21 mouse cellular contexts compared by ENCODE assay signal in genomic region chr4:104644862-104645261, GRCm38 (mm10).
A peak's percentile ranks its signal among the peaks of the same experiment; 100 is the strongest.
DNase-seq lines count a peak whose midpoint lies in the region; ATAC-seq and TF ChIP-seq lines count a peak whose summit lies in the region.
"Had no signal": no experiment of that assay in that cellular context is flagged by ENCODE, and none has a peak within 500 bp of the region (broad histone marks: within the 10 kb centered on the region; RNA-seq: fewer than 3 reads in every experiment).

No protein-coding gene starts in this region.

- no peak for DNase-seq in forebrain, embryonic 11.5 days (ENCODE audit: low spot score)
- peak; percentile 28 for DNase-seq in midbrain, embryonic 14.5 days
- DNase-seq in midbrain, postnatal 0 days (ENCODE audit: low spot score) = no peak
- peak; percentile 65 for DNase-seq in brain, embryonic 14.5 days (ENCODE audit: low read depth)
- DNase-seq in forebrain, postnatal 0 days = peak; percentile 17
- no peak for DNase-seq in adrenal gland, adult 2 months
- DNase-seq: adrenal gland, postnatal 10 days; B cell, adult 2 months; cerebellum, adult 11-12 months; cerebellum, adult 9-10 months; gastrocnemius, postnatal 36 days; heart, adult 2 months; heart, postnatal 14 days had no signal

- H3K4me1 ChIP-seq in forebrain, embryonic 11.5 days (replicated peaks; ENCODE audit: control insufficient read depth, insufficient read depth, low read length) = no peaks in the 10 kb centered on the region; the same call in 1 of the 2 replicates
- H3K4me1 ChIP-seq in forebrain, embryonic 12.5 days = peaks cover 22% of the 10 kb centered on the region
- H3K4me1 ChIP-seq in midbrain, embryonic 14.5 days (ENCODE audit: control insufficient read depth, insufficient read depth, low read length) = peaks cover 12% of the 10 kb centered on the region
- H3K4me1 ChIP-seq in midbrain, postnatal 0 days (ENCODE audit: insufficient read depth, low read length) = peaks cover 4% of the 10 kb centered on the region; the same call in 1 of the 2 replicates
- H3K4me1 ChIP-seq in forebrain, postnatal 0 days (ENCODE audit: insufficient read depth) = peaks cover 12% of the 10 kb centered on the region; the same call in 1 of the 2 replicates
- H3K4me1 ChIP-seq: embryonic facial prominence, embryonic 12.5 days; heart, embryonic 15.5 days; intestine, embryonic 15.5 days had no signal

- ATAC-seq in forebrain, embryonic 11.5 days (replicated peaks; ENCODE audit: low FRiP score) = peak; percentile 34; the same call in 1 of the 2 replicates
- ATAC-seq in forebrain, embryonic 12.5 days (ENCODE audit: low FRiP score) = no peak; the same call in 1 of the 2 replicates
- ATAC-seq in midbrain, embryonic 14.5 days (ENCODE audit: low FRiP score, low TSS enrichment) = no peak
- ATAC-seq in midbrain, postnatal 0 days (ENCODE audit: low FRiP score) = no peak
- ATAC-seq in forebrain, postnatal 0 days = peak; percentile 14; the same call in 1 of the 2 replicates
- ATAC-seq: CD4-positive, CD25-positive, alpha-beta regulatory T cell, adult 4 months; intestine, embryonic 15.5 days had no signal

- no peaks in the 10 kb centered on the region for H3K27me3 ChIP-seq in forebrain, embryonic 11.5 days (ENCODE audit: control insufficient read depth, insufficient read depth, low read length)
- H3K27me3 ChIP-seq in forebrain, embryonic 12.5 days = no peaks in the 10 kb centered on the region
- no peaks in the 10 kb centered on the region for H3K27me3 ChIP-seq in midbrain, embryonic 14.5 days (ENCODE audit: control insufficient read depth, insufficient read depth, low read length)
- no peaks in the 10 kb centered on the region for H3K27me3 ChIP-seq in midbrain, postnatal 0 days (ENCODE audit: insufficient read depth, low read length)
- no peaks in the 10 kb centered on the region for H3K27me3 ChIP-seq in forebrain, postnatal 0 days (ENCODE audit: insufficient read depth, low read length)
- H3K27me3 ChIP-seq: embryonic facial prominence, embryonic 12.5 days; heart, embryonic 15.5 days; hindbrain, embryonic 13.5 days; intestine, embryonic 15.5 days had no signal

- TF ChIP-seq CTCF in midbrain, postnatal 0 days (IDR thresholded peaks at IDR 0.05) = no peak
- no peak for TF ChIP-seq CTCF in brain, embryonic 14.5 days (IDR thresholded peaks at IDR 0.05; ENCODE audit: borderline replicate concordance, extremely low read depth, insufficient read depth, insufficient read length)
- no peak for TF ChIP-seq CTCF in forebrain, postnatal 0 days (IDR thresholded peaks at IDR 0.05; ENCODE audit: low read depth)

- H3K36me3 ChIP-seq in forebrain, embryonic 11.5 days (ENCODE audit: control insufficient read depth, insufficient read depth, low read length) = no peaks in the 10 kb centered on the region
- H3K36me3 ChIP-seq in forebrain, embryonic 12.5 days (replicated peaks) = no peaks in the 10 kb centered on the region
- H3K36me3 ChIP-seq in midbrain, embryonic 14.5 days (ENCODE audit: control insufficient read depth, insufficient read depth, low read length) = no peaks in the 10 kb centered on the region
- no peaks in the 10 kb centered on the region for H3K36me3 ChIP-seq in midbrain, postnatal 0 days (ENCODE audit: insufficient read depth, low read length)
- H3K36me3 ChIP-seq in forebrain, postnatal 0 days (ENCODE audit: insufficient read depth) = no peaks in the 10 kb centered on the region
- H3K36me3 ChIP-seq: embryonic facial prominence, embryonic 12.5 days; G1E; heart, embryonic 15.5 days; hindbrain, embryonic 13.5 days; intestine, embryonic 15.5 days had no signal

- 0 out of 2 replicates have a peak overlapping the region, but pooled peaks have one; percentile 7 for H3K27ac ChIP-seq in forebrain, embryonic 11.5 days (ENCODE audit: low read depth, low read length)
- no peak overlapping the region for H3K27ac ChIP-seq in forebrain, embryonic 12.5 days
- H3K27ac ChIP-seq in midbrain, embryonic 14.5 days (replicated peaks; ENCODE audit: low read depth, low read length) = no peak overlapping the region
- H3K27ac ChIP-seq in midbrain, postnatal 0 days (ENCODE audit: low read depth, low read length) = no peak overlapping the region
- H3K27ac ChIP-seq in forebrain, postnatal 0 days (ENCODE audit: low read depth, low read length) = peak overlapping the region; percentile 87; the same call in 1 of the 2 replicates
- H3K27ac ChIP-seq: embryonic facial prominence, embryonic 12.5 days; heart, adult 2 months; heart, embryonic 15.5 days; hindbrain, embryonic 13.5 days; intestine, embryonic 15.5 days had no signal

- 71% methylated on average over 4 of the region's 4 CpGs for whole genome bisulfite sequencing in forebrain, embryonic 11.5 days
- 63% methylated on average over 4 of the region's 4 CpGs for WGBS in forebrain, embryonic 12.5 days
- WGBS in midbrain, embryonic 14.5 days = 92% methylated on average over 4 of the region's 4 CpGs
- WGBS in midbrain, postnatal 0 days = 84% methylated on average over 4 of the region's 4 CpGs
- WGBS in forebrain, postnatal 0 days = 50% methylated on average over 4 of the region's 4 CpGs

- TF ChIP-seq POLR2A in brain, embryonic 14.5 days (IDR thresholded peaks at IDR 0.05; ENCODE audit: borderline replicate concordance, extremely low read depth, insufficient read depth, insufficient read length, poor library complexity, severe bottlenecking) = no peak

- no peaks in the 10 kb centered on the region for H3K9me3 ChIP-seq in forebrain, embryonic 11.5 days (ENCODE audit: control insufficient read depth, low read length)
- H3K9me3 ChIP-seq in forebrain, embryonic 12.5 days = no peaks in the 10 kb centered on the region
- H3K9me3 ChIP-seq in midbrain, embryonic 14.5 days (ENCODE audit: control insufficient read depth, low read length) = no peaks in the 10 kb centered on the region
- no peaks in the 10 kb centered on the region for H3K9me3 ChIP-seq in midbrain, postnatal 0 days (ENCODE audit: low read length)
- H3K9me3 ChIP-seq in forebrain, postnatal 0 days (ENCODE audit: low read length) = no peaks in the 10 kb centered on the region
- H3K9me3 ChIP-seq: embryonic facial prominence, embryonic 12.5 days; heart, embryonic 15.5 days; hindbrain, embryonic 13.5 days; intestine, embryonic 15.5 days had no signal

- no peak overlapping the region for H3K9ac ChIP-seq in forebrain, embryonic 11.5 days (ENCODE audit: low read length)
- H3K9ac ChIP-seq in forebrain, embryonic 12.5 days = no peak overlapping the region
- H3K9ac ChIP-seq in midbrain, embryonic 14.5 days (replicated peaks; ENCODE audit: low read length) = no peak overlapping the region
- H3K9ac ChIP-seq in midbrain, postnatal 0 days (replicated peaks; ENCODE audit: low read length, poor library complexity, severe bottlenecking) = no peak overlapping the region
- H3K9ac ChIP-seq in forebrain, postnatal 0 days = no peak overlapping the region
- H3K9ac ChIP-seq: embryonic facial prominence, embryonic 12.5 days; heart, embryonic 15.5 days; hindbrain, embryonic 13.5 days; intestine, embryonic 15.5 days had no signal

- H3K4me2 ChIP-seq in forebrain, embryonic 11.5 days (ENCODE audit: low read depth, low read length, severe bottlenecking) = no peak overlapping the region
- no peak overlapping the region for H3K4me2 ChIP-seq in forebrain, embryonic 12.5 days
- H3K4me2 ChIP-seq in midbrain, embryonic 14.5 days (ENCODE audit: low read length) = no peak overlapping the region
- H3K4me2 ChIP-seq in midbrain, postnatal 0 days (ENCODE audit: low read depth, low read length, poor library complexity, severe bottlenecking) = no peak overlapping the region
- H3K4me2 ChIP-seq in forebrain, postnatal 0 days (ENCODE audit: low read depth) = no peak overlapping the region
- H3K4me2 ChIP-seq: embryonic facial prominence, embryonic 12.5 days; heart, embryonic 11.5 days; heart, embryonic 15.5 days; hindbrain, embryonic 13.5 days; intestine, embryonic 15.5 days had no signal

- no peak overlapping the region for H3K4me3 ChIP-seq in forebrain, embryonic 11.5 days (ENCODE audit: low read depth, low read length)
- H3K4me3 ChIP-seq in forebrain, embryonic 12.5 days (replicated peaks) = no peak overlapping the region
- H3K4me3 ChIP-seq in midbrain, embryonic 14.5 days (replicated peaks; ENCODE audit: low read depth, low read length) = no peak overlapping the region
- no peak overlapping the region for H3K4me3 ChIP-seq in midbrain, postnatal 0 days (ENCODE audit: low read depth, low read length)
- no peak overlapping the region for H3K4me3 ChIP-seq in forebrain, postnatal 0 days (ENCODE audit: low read depth, low read length)
- H3K4me3 ChIP-seq: embryonic facial prominence, embryonic 12.5 days; heart, adult 2 months; heart, embryonic 15.5 days; hindbrain, embryonic 13.5 days; intestine, embryonic 15.5 days had no signal

Comparison
In these comparisons a context has a peak if more than half of its experiments do, and no peak if none do; other contexts are left out.
1. ATAC-seq: peak in forebrain, embryonic 11.5 days (single experiment) and forebrain, postnatal 0 days (single experiment); none in forebrain, embryonic 12.5 days (single experiment), midbrain, embryonic 14.5 days (single experiment) and midbrain, postnatal 0 days (single experiment).
2. DNase-seq: peak in midbrain, embryonic 14.5 days (single experiment), brain, embryonic 14.5 days (single experiment) and forebrain, postnatal 0 days (single experiment); none in forebrain, embryonic 11.5 days (single experiment), midbrain, postnatal 0 days (single experiment) and adrenal gland, adult 2 months (single experiment).
3. H3K27ac ChIP-seq: peak in forebrain, embryonic 11.5 days (single experiment) and forebrain, postnatal 0 days (single experiment); none in forebrain, embryonic 12.5 days (single experiment), midbrain, embryonic 14.5 days (single experiment) and midbrain, postnatal 0 days (single experiment).